Mouse (Mus musculus): ENCODE measurements around the gene Slc4a10. TPM values are rescaled to one million over a fixed set of nuclear protein-coding genes. Genes with fewer than 3 reads are reported as not detected.

The Slc4a10 gene
- polyA plus RNA-seq, 2 experiments: 0.21 to 0.34 TPM

DNA sequence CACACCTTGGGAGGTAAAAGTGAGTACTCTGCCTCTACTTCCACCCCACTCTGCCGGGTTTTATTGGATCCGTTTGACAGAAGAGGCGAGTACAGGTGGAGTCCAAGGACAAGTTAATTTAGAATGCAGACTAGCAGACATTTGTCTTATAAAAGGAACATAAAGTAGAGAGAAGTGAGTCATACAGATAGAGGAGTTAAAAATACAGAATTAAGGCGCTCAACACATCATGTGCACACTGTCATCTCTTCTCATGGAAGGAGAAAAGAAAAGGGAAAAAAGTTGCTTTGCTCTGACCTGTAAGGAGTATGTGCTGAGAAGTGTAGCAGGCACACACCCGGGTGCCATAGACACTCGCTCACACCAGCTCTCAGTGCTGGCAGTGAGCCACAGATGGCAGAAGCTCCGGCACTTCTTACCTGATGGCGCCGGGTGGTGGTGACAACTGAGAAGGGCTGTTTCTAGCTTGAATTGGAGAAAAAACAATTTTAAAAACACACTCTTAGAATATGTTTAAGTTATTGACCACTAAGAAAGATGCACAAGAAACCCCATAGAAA lies 276.9 kb downstream of the Slc4a10 start:
- Histone ChIP-seq H3K27me3 (ENCODE audit: control insufficient read depth, insufficient read depth, low read length) (no peaks in the 10 kb centered on the region), H3K4me3 (replicated peaks; ENCODE audit: low read length) (no peak overlapping the region), H3K4me2 (replicated peaks; ENCODE audit: low read depth, low read length, severe bottlenecking) (no peak overlapping the region), H3K9ac (ENCODE audit: low read depth, low read length, severe bottlenecking) (no peak overlapping the region), H3K9me3 (ENCODE audit: control insufficient read depth, low read length) (no peaks in the 10 kb centered on the region), H3K36me3 (ENCODE audit: control insufficient read depth, insufficient read depth, low read length) (no peaks in the 10 kb centered on the region), H3K27ac (replicated peaks; ENCODE audit: low read depth, low read length) (no peak overlapping the region), H3K4me1 (ENCODE audit: control insufficient read depth, insufficient read depth, low read length) (no peaks in the 10 kb centered on the region)
- no peak for TF ChIP-seq POLR2A (IDR thresholded peaks at IDR 0.05; ENCODE audit: borderline replicate concordance, extremely low read depth, insufficient read depth, insufficient read length)
- 78% methylated on average over 9 of the region's 9 CpGs for WGBS
- DNase-seq (ENCODE audit: low spot score): no peak
- no peak for ATAC-seq (ENCODE audit: low FRiP score, low read depth)

- TF ChIP-seq POLR2A (IDR thresholded peaks at IDR 0.05; ENCODE audit: borderline replicate concordance, extremely low read depth, insufficient read depth, insufficient read length): no peak
- Histone ChIP-seq H3K4me3 (replicated peaks; ENCODE audit: low read length) (no peak overlapping the region), H3K9ac (ENCODE audit: low read depth, low read length, severe bottlenecking) (no peak overlapping the region), H3K4me2 (replicated peaks; ENCODE audit: low read depth, low read length, severe bottlenecking) (no peak overlapping the region), H3K27me3 (ENCODE audit: control insufficient read depth, insufficient read depth, low read length) (no peaks in the 10 kb centered on the region), H3K4me1 (ENCODE audit: control insufficient read depth, insufficient read depth, low read length) (no peaks in the 10 kb centered on the region), H3K36me3 (ENCODE audit: control insufficient read depth, insufficient read depth, low read length) (no peaks in the 10 kb centered on the region), H3K27ac (replicated peaks; ENCODE audit: low read depth, low read length) (no peak overlapping the region), H3K9me3 (ENCODE audit: control insufficient read depth, low read length) (no peaks in the 10 kb centered on the region)
- ATAC-seq (ENCODE audit: low FRiP score, low read depth) (no peak), DNase-seq (ENCODE audit: low spot score) (peak; percentile 12)
- WGBS: 78% methylated on average over 2 of the region's 2 CpGs
These were observed 279.1 kb downstream of the Slc4a10 start for GRCm38 (mm10) chr2:62325388-62325787.

DNA sequence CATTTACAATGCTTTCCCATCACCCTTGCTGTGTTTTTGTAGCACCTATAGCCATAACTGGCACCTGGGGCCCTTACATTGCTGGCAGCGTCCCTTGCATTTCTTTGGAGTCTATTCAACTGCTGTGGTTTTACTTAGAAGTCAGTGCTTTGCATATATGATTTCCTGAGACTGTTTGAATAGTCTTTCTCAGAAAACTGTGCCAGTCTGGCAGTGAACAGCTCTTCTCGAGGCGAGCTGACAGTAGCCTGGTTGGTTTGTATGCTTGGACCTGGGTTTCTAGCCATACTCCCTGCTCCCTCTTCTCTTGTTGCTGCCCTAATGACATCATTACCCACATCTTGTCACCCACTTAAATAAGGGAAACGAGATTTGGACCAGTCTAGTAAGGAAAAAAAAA lies 285.7 kb downstream of the Slc4a10 start:
- Histone ChIP-seq H3K27me3 (ENCODE audit: control insufficient read depth, insufficient read depth, low read length) (no peaks in the 10 kb centered on the region), H3K4me3 (replicated peaks; ENCODE audit: low read length) (no peak overlapping the region), H3K9me3 (ENCODE audit: control insufficient read depth, low read length) (no peaks in the 10 kb centered on the region), H3K36me3 (ENCODE audit: control insufficient read depth, insufficient read depth, low read length) (no peaks in the 10 kb centered on the region), H3K4me2 (replicated peaks; ENCODE audit: low read depth, low read length, severe bottlenecking) (no peak overlapping the region), H3K9ac (ENCODE audit: low read depth, low read length, severe bottlenecking) (no peak overlapping the region), H3K4me1 (ENCODE audit: control insufficient read depth, insufficient read depth, low read length) (0 out of 2 replicates have a peak, but pooled peaks cover 4% of the 10 kb centered on the region), H3K27ac (replicated peaks; ENCODE audit: low read depth, low read length) (no peak overlapping the region)
- no peak for TF ChIP-seq POLR2A (IDR thresholded peaks at IDR 0.05; ENCODE audit: borderline replicate concordance, extremely low read depth, insufficient read depth, insufficient read length)
- DNase-seq (ENCODE audit: low spot score): no peak
- ATAC-seq (ENCODE audit: low FRiP score, low read depth): no peak
- 46% methylated on average over 4 of the region's 4 CpGs for WGBS

GRCm38 (mm10) chr2:62332465-62332864 lies 286.2 kb downstream of the Slc4a10 start:
- H3K27me3 ChIP-seq (ENCODE audit: control insufficient read depth, insufficient read depth, low read length): no peaks in the 10 kb centered on the region
- 0 out of 2 replicates have a peak, but pooled peaks cover 4% of the 10 kb centered on the region for H3K4me1 ChIP-seq (ENCODE audit: control insufficient read depth, insufficient read depth, low read length)
- H3K9ac ChIP-seq (ENCODE audit: low read depth, low read length, severe bottlenecking): no peak overlapping the region
- no peak overlapping the region for H3K27ac ChIP-seq (replicated peaks; ENCODE audit: low read depth, low read length)
- DNase-seq (ENCODE audit: low spot score) (no peak), ATAC-seq (ENCODE audit: low FRiP score, low read depth) (no peak)
- no peak overlapping the region for H3K4me2 ChIP-seq (replicated peaks; ENCODE audit: low read depth, low read length, severe bottlenecking)
- H3K36me3 ChIP-seq (ENCODE audit: control insufficient read depth, insufficient read depth, low read length): no peaks in the 10 kb centered on the region
- 61% methylated on average over 8 of the region's 8 CpGs for WGBS
- TF ChIP-seq POLR2A (IDR thresholded peaks at IDR 0.05; ENCODE audit: borderline replicate concordance, extremely low read depth, insufficient read depth, insufficient read length): no peak
- H3K9me3 ChIP-seq (ENCODE audit: control insufficient read depth, low read length): no peaks in the 10 kb centered on the region
- H3K4me3 ChIP-seq (replicated peaks; ENCODE audit: low read length): no peak overlapping the region

GRCm38 (mm10) chr2:62334397-62335243 lies 288.4 kb downstream of the Slc4a10 start:
- H3K4me3 ChIP-seq (replicated peaks; ENCODE audit: low read length): no peak overlapping the region
- DNase-seq (ENCODE audit: low spot score) (no peak), ATAC-seq (ENCODE audit: low FRiP score, low read depth) (no peak)
- H3K9me3 ChIP-seq (ENCODE audit: control insufficient read depth, low read length): no peaks in the 10 kb centered on the region
- no peaks in the 10 kb centered on the region for H3K27me3 ChIP-seq (ENCODE audit: control insufficient read depth, insufficient read depth, low read length)
- no peak overlapping the region for H3K4me2 ChIP-seq (replicated peaks; ENCODE audit: low read depth, low read length, severe bottlenecking)
- H3K36me3 ChIP-seq (ENCODE audit: control insufficient read depth, insufficient read depth, low read length): no peaks in the 10 kb centered on the region
- WGBS: 89% methylated on average over 4 of the region's 4 CpGs
- H3K9ac ChIP-seq (ENCODE audit: low read depth, low read length, severe bottlenecking): no peak overlapping the region
- TF ChIP-seq POLR2A (IDR thresholded peaks at IDR 0.05; ENCODE audit: borderline replicate concordance, extremely low read depth, insufficient read depth, insufficient read length): no peak
- 0 out of 2 replicates have a peak, but pooled peaks cover 4% of the 10 kb centered on the region for H3K4me1 ChIP-seq (ENCODE audit: control insufficient read depth, insufficient read depth, low read length)
- no peak overlapping the region for H3K27ac ChIP-seq (replicated peaks; ENCODE audit: low read depth, low read length)
